22 mouse cellular contexts compared by ENCODE assay signal in the genomic region with DNA sequence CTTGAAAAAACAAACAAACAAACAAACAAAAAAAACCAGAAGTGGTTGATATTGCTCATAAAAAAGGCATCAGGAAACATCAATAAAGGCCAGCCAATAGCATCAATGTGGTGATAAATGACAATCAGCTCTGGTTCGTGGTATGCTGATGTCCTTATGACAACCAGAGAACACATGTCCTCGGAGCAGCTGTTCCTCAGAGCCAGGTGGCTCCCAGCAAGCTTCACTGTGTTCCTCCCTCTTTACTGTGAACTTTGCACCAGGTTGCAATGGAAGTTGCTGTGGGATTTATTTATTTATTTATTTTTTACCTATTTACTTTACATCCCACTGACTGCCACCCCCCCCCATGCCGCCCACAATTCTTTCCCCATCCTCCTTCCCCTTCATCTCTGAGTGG.
"Had no signal": no experiment of that assay in that cellular context is flagged by ENCODE, and none has a peak within 500 bp of the region (broad histone marks: within the 10 kb centered on the region; RNA-seq: fewer than 3 reads in every experiment).

No protein-coding gene starts in this region.

- ATAC-seq: hindbrain, embryonic 16.5 days had no signal

- H3K9ac ChIP-seq: heart, embryonic 13.5 days; heart, embryonic 15.5 days; hindbrain, embryonic 12.5 days; hindbrain, embryonic 14.5 days; limb, embryonic 12.5 days; liver, embryonic 13.5 days had no signal

- H3K4me1 ChIP-seq: hindbrain, embryonic 12.5 days had no signal

- H3K4me2 ChIP-seq: heart, embryonic 11.5 days; heart, embryonic 13.5 days; heart, embryonic 15.5 days; hindbrain, embryonic 12.5 days; hindbrain, embryonic 14.5 days; limb, embryonic 12.5 days had no signal

- H3K27ac ChIP-seq: heart, adult 2 months; heart, embryonic 13.5 days; heart, embryonic 15.5 days; hindbrain, embryonic 12.5 days; hindbrain, embryonic 14.5 days; layer of hippocampus, adult 2 months; left cerebral cortex, adult 2 months; limb, embryonic 10.5 days; limb, embryonic 12.5 days; liver, embryonic 13.5 days had no signal

- DNase-seq: gastrocnemius, postnatal 14 days; gastrocnemius, postnatal 36 days; heart, adult 2 months; heart, postnatal 14 days; heart, postnatal 36 days; kidney, adult 18-20 months; kidney, adult 8-10 months; kidney, postnatal 10 days; kidney, postnatal 25 days; kidney, postnatal 4 days; liver; liver, embryonic 13.5 days had no signal

- H3K36me3 ChIP-seq: heart, embryonic 13.5 days; heart, embryonic 15.5 days; hindbrain, embryonic 12.5 days; limb, embryonic 10.5 days; limb, embryonic 12.5 days; liver, embryonic 13.5 days had no signal

- H3K9me3 ChIP-seq: heart, embryonic 13.5 days; heart, embryonic 15.5 days; hindbrain, embryonic 12.5 days; limb, embryonic 10.5 days; limb, embryonic 12.5 days; liver, embryonic 13.5 days had no signal

- H3K4me3 ChIP-seq: heart, adult 2 months; heart, embryonic 13.5 days; heart, embryonic 15.5 days; hindbrain, embryonic 12.5 days; layer of hippocampus, adult 2 months; left cerebral cortex, adult 2 months; limb, embryonic 10.5 days; limb, embryonic 12.5 days; liver, embryonic 13.5 days had no signal

- H3K27me3 ChIP-seq: heart, embryonic 13.5 days; heart, embryonic 15.5 days; liver, embryonic 13.5 days had no signal
